Mouse (Mus musculus) liver, adult 2 months (tissue): ENCODE results near the gene Gm13288.

Experiments
- CTCF ChIP-seq: fragments of 200-500 bp; IDR thresholded peaks from 2 replicates; pipeline ENCODE4 v1.5.1; 2011; ENCODE audit warnings: low read depth, low read length, control low read depth
- POLR2A ChIP-seq: fragments of 200-500 bp; IDR thresholded peaks from 2 replicates; pipeline ENCODE4 v1.6.1; 2011; ENCODE audit warnings: low read length, control low read depth; ENCODE audit not compliant: insufficient read depth; ENCODE audit errors: extremely low read depth

- TF ChIP-seq CTCF (peak; percentile 40; the same call in 1 of the 2 replicates), POLR2A (0 out of 2 replicates have a peak, but pooled peaks have one; percentile 13)
Observed at GRCm38 (mm10) chr4:88763384-88764018, 41.8 kb upstream of the Gm13288 start.
